Comparison of ENCODE assay signal across 11 mouse cellular contexts in the genomic region with DNA sequence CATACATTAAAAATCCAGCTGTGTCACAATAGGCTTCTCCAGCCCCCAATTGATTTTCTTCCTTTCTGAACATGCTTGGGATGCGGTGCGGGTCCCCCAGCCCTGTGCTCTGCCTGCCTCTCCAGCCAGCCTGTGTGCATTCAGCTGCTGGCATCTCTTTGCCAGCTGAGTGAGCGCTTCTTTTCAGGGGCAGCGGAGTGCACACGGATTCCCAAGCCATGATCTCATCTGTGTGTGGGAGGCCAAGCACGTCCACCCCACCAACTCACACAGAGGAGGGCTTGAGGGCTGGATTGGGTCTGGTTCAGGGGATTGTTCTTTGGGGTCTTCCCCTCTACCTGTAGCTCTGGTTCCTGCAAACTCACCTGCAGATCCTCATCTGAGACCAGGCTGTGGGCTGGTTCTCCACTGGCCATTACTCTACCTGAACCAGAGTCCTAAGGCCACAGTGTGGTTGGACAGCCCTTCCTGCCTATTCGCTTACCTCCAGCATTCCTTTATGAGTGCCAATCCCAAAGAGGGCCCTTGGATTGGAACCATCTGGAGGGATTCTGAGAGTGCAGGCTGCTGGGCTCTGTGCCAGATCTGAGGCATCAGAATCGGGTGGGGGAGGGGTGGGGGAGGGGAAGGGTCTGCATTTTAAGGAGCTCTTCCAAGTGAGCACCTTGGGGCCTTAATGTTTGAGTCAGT. TPM values are rescaled to one million over a fixed set of nuclear protein-coding genes. Genes with fewer than 3 reads are reported as not detected.
DNase-seq lines count a peak whose midpoint lies in the region; ATAC-seq and TF ChIP-seq lines count a peak whose summit lies in the region.
"Had no signal": no experiment of that assay in that cellular context is flagged by ENCODE, and none has a peak within 500 bp of the region (broad histone marks: within the 10 kb centered on the region; RNA-seq: fewer than 3 reads in every experiment).

No protein-coding gene starts in this region.

- TF ChIP-seq POLR2A in limb, embryonic 14.5 days (IDR thresholded peaks at IDR 0.05; ENCODE audit: borderline replicate concordance, extremely low read depth, insufficient read depth, insufficient read length), result no peak
- TF ChIP-seq POLR2A in lung, adult 2 months (IDR thresholded peaks at IDR 0.05; ENCODE audit: borderline replicate concordance, extremely low read depth, low read depth, low read length), result no peak

- TF ChIP-seq CTCF in Patski (IDR thresholded peaks at IDR 0.05), result no peak
- TF ChIP-seq CTCF in lung, adult 2 months (IDR thresholded peaks at IDR 0.05; ENCODE audit: insufficient read depth, low read length), result no peak

- H3K9me3 ChIP-seq in forebrain, embryonic 14.5 days (replicated peaks; ENCODE audit: control insufficient read depth, low read length), result no peaks in the 10 kb centered on the region
- peaks cover 3% of the 10 kb centered on the region; the same call in 1 of the 2 replicates for H3K9me3 ChIP-seq in limb, embryonic 14.5 days (ENCODE audit: control insufficient read depth, low read length)

- no peaks in the 10 kb centered on the region for H3K27me3 ChIP-seq in Patski
- no peaks in the 10 kb centered on the region for H3K27me3 ChIP-seq in forebrain, embryonic 14.5 days (replicated peaks; ENCODE audit: control insufficient read depth, insufficient read depth, low read length)
- H3K27me3 ChIP-seq in limb, embryonic 14.5 days (ENCODE audit: control insufficient read depth, insufficient read depth, low read length), result no peaks in the 10 kb centered on the region

- H3K4me3 ChIP-seq in forebrain, embryonic 14.5 days (ENCODE audit: low read depth, low read length), result no peak overlapping the region
- H3K4me3 ChIP-seq in limb, embryonic 14.5 days (replicated peaks; ENCODE audit: low read length), result no peak overlapping the region
- no peak overlapping the region for H3K4me3 ChIP-seq in lung, adult 2 months (replicated peaks; ENCODE audit: extremely low read depth, low read depth, low read length)

- peak; percentile 75 for DNase-seq in 3T3-L1 (ENCODE audit: low read depth, low spot score)
- DNase-seq in Patski (ENCODE audit: low read depth, low spot score), result peak; percentile 77
- peak; percentile 93 for DNase-seq in forebrain, embryonic 14.5 days (ENCODE audit: low spot score)
- DNase-seq in limb, embryonic 14.5 days (ENCODE audit: low spot score), result peak; percentile 55
- no peak for DNase-seq in gastrocnemius, adult 18-20 months (ENCODE audit: low spot score)
- no peak for DNase-seq in lung, adult 2 months
- DNase-seq in lung, postnatal 4 days, result no peak
- DNase-seq in spleen, postnatal 4 days (ENCODE audit: low spot score in 2 of 2), result no peak
- DNase-seq: thymus, postnatal 14 days had no signal

- in situ Hi-C loops in Patski (cut with MboI; ENCODE audit: low pct_unique_long_range_greater_than_20kb), result no loop called here

- CTCF ChIA-PET in Patski (lab: Charles Lee), result interaction anchor here (1.4 to 1.8 kb wide), 6 partner anchors 12 to 56 kb away, joined by 3 to 9 read pairs (median 6); a partner anchor contains a TSS

- POLR2A ChIA-PET in Patski (lab: Charles Lee), result interaction anchor here (0.7 to 1.0 kb wide), 3 partner anchors 10 to 31 kb away, joined by 3 to 5 read pairs (median 3); no protein-coding TSS in a partner anchor

- peak overlapping the region; percentile 91 for H3K27ac ChIP-seq in forebrain, embryonic 14.5 days (ENCODE audit: low read depth, low read length)
- H3K27ac ChIP-seq in limb, embryonic 14.5 days (replicated peaks; ENCODE audit: low read depth, low read length), result no peak overlapping the region
- H3K27ac ChIP-seq: macrophage had no signal

- no peak overlapping the region for H3K9ac ChIP-seq in forebrain, embryonic 14.5 days (ENCODE audit: low read length)
- no peak overlapping the region for H3K9ac ChIP-seq in limb, embryonic 14.5 days (ENCODE audit: low read depth, low read length, severe bottlenecking)

- peaks cover 70% of the 10 kb centered on the region for H3K4me1 ChIP-seq in forebrain, embryonic 14.5 days (ENCODE audit: control insufficient read depth, insufficient read depth, low read length)
- peaks cover 36% of the 10 kb centered on the region for H3K4me1 ChIP-seq in limb, embryonic 14.5 days (ENCODE audit: control insufficient read depth, insufficient read depth, low read length)
- H3K4me1 ChIP-seq in lung, adult 2 months (ENCODE audit: control insufficient read depth, insufficient read depth, low read length), result no peaks in the 10 kb centered on the region; the same call in 1 of the 2 replicates

- peak overlapping the region; percentile 12; the same call in 1 of the 2 replicates for H3K4me2 ChIP-seq in forebrain, embryonic 14.5 days (ENCODE audit: low read length)
- no peak overlapping the region for H3K4me2 ChIP-seq in limb, embryonic 14.5 days (replicated peaks; ENCODE audit: low read depth, low read length, severe bottlenecking)

- 0 out of 2 replicates have a peak, but pooled peaks cover 2% of the 10 kb centered on the region for H3K36me3 ChIP-seq in forebrain, embryonic 14.5 days (ENCODE audit: control insufficient read depth, insufficient read depth, low read length)
- no peaks in the 10 kb centered on the region for H3K36me3 ChIP-seq in limb, embryonic 14.5 days (ENCODE audit: control insufficient read depth, insufficient read depth, low read length)

- ATAC-seq in Patski, result peak; percentile 93
- ATAC-seq in forebrain, embryonic 14.5 days, result peak; percentile 72
- ATAC-seq in limb, embryonic 14.5 days (ENCODE audit: low FRiP score, low read depth), result peak; percentile 55; the same call in 1 of the 2 replicates

- WGBS in forebrain, embryonic 14.5 days, result 6% methylated on average over 8 of the region's 8 CpGs
- 43% methylated on average over 8 of the region's 8 CpGs for WGBS in limb, embryonic 14.5 days
- whole genome bisulfite sequencing in lung, adult 2 months, result 57% methylated on average over 8 of the region's 8 CpGs

RNA-seq across cellular contexts. Expression of a gene that starts 55.9 kb away (rescaled TPM):
- polyA plus RNA-seq in Patski (2021), result 22.4 TPM
- polyA plus RNA-seq in forebrain, embryonic 14.5 days (2014; fragmentation: Nextera tagmentation; extraction: Ambion mirVana), result 10.5 and 13.7 TPM in 2 replicates
- polyA plus RNA-seq in limb, embryonic 14.5 days (2012; rRNA removed), result 17.4 and 19.5 TPM in 2 replicates
- 4.2 and 5.4 TPM in 2 replicates for polyA plus RNA-seq in limb, embryonic 14.5 days (2014; fragmentation: Nextera tagmentation; extraction: Ambion mirVana)
- under 1 TPM; 0.23 to 0.24 TPM for total RNA-seq in gastrocnemius, adult 18-20 months (2021)
- 0.51 and 0.76 TPM in 2 replicates for polyA plus RNA-seq in lung, adult 2 months (2012; rRNA removed)
- total RNA-seq: MEL had no signal
- polyA plus RNA-seq: macrophage had no signal

Comparison
In these comparisons a context has a peak if more than half of its experiments do, and no peak if none do; other contexts are left out.
1. DNase-seq: peak in 3T3-L1 (single experiment), Patski (single experiment), forebrain, embryonic 14.5 days (single experiment) and limb, embryonic 14.5 days (single experiment); none in gastrocnemius, adult 18-20 months (single experiment), lung, adult 2 months (single experiment), lung, postnatal 4 days (0 of 2) and spleen, postnatal 4 days (0 of 2).
2. Peak in every context shown above with its lines, with median percentiles within 50 percentile points of each other: ATAC-seq.